Mouse (Mus musculus) heart, adult 2 months (tissue): ENCODE measurements around the gene Sec14l1.

Experiments used
- CTCF ChIP-seq: fragments of 200-600 bp; IDR thresholded peaks from 2 replicates; pipeline ENCODE4 v1.8.1; 2022; ENCODE audit warnings: antibody characterized with exemption, mild to moderate bottlenecking, moderate library complexity
- EP300 ChIP-seq: fragments of 200-500 bp; IDR thresholded peaks from 2 replicates; pipeline ENCODE4 v1.6.1; 2011; ENCODE audit warnings: low read depth, low read length, control low read depth; ENCODE audit not compliant: insufficient read depth
- POLR2A ChIP-seq: fragments of 200-500 bp; IDR thresholded peaks from 2 replicates; pipeline ENCODE4 v1.6.1; 2011; ENCODE audit warnings: mild to moderate bottlenecking, low read depth, low read length, control low read depth; ENCODE audit not compliant: insufficient read depth

- TF ChIP-seq EP300 (no peak), POLR2A (no peak), CTCF (no peak)
These were observed 37.6 kb downstream of the Sec14l1 start for GRCm38 (mm10) chr11:117152541-117152940.
